Mouse (Mus musculus): ENCODE results near the gene 1700088E04Rik. TPM values are rescaled to one million over a fixed set of nuclear protein-coding genes. Genes with fewer than 3 reads are reported as not detected.

The 1700088E04Rik gene
- polyA plus RNA-seq, 1 experiment from 2014 or later, result 1.1 TPM

DNA sequence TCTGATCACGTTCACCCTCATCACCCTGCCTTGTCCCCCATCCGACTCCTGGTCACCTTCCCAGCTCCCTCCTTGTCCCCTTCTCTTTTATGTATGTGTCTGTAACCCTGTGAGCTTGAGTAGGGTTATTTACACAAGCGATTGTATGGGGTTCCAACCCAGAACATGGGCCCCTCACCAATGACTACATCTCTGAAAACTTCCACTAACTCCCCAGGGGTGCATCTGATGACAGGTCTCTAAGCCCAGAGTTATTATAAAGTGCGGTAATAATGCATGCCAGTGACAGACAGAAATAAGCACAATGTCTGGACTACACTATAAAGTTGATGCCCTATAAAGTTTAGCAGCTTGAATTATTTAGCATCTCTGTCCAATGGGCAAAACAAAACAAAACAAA is 40.7 kb downstream of the 1700088E04Rik start:
- H3K27ac ChIP-seq, result no peak overlapping the region
- H3K36me3 ChIP-seq (ENCODE audit: inconsistent target), result no peaks in the 10 kb centered on the region
- H3K79me2 ChIP-seq (ENCODE audit: inconsistent target), result no peaks in the 10 kb centered on the region
- no peak overlapping the region for H3K4me3 ChIP-seq (ENCODE audit: inconsistent target)
- 93% methylated on average over 4 of the region's 4 CpGs for WGBS (ENCODE audit: missing documents)

GRCm38 (mm10) chr15:79099456-79099855 is 41.6 kb downstream of the 1700088E04Rik start:
- 64% methylated on average over 4 of the region's 4 CpGs for WGBS (ENCODE audit: missing documents)
- H3K27ac ChIP-seq, result no peak overlapping the region
- no peaks in the 10 kb centered on the region for H3K79me2 ChIP-seq (ENCODE audit: inconsistent target)
- H3K4me3 ChIP-seq (ENCODE audit: inconsistent target), result no peak overlapping the region
- peaks cover 2% of the 10 kb centered on the region for H3K36me3 ChIP-seq (ENCODE audit: inconsistent target)

DNA sequence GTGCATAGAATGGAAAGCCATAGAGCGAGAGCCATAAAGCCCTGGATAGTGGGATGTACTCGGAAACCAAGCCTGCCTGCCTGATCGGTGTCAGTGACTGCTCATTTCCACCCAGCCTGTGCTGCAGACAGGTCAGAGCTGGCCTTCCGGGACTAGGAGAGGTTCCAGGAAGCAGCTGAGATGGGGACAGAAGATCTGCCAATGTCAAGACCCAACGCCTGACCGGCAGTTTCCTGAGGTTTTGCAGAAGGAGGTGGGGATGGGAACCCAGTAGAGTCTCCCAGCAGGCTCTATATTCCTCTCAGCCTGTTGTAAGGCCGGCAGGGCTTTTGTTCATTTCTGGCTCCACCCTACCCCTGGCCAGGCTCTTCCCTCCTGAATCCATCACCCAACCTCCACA is 42.2 kb downstream of the 1700088E04Rik start:
- 32% methylated on average over 7 of the region's 7 CpGs for WGBS (ENCODE audit: missing documents)
- Histone ChIP-seq H3K79me2 (ENCODE audit: inconsistent target) (no peaks in the 10 kb centered on the region), H3K27ac (no peak overlapping the region), H3K4me3 (ENCODE audit: inconsistent target) (no peak overlapping the region), H3K36me3 (ENCODE audit: inconsistent target) (peaks cover 8% of the 10 kb centered on the region)

- Histone ChIP-seq H3K4me3 (ENCODE audit: inconsistent target) (no peak overlapping the region), H3K79me2 (ENCODE audit: inconsistent target) (no peaks in the 10 kb centered on the region), H3K36me3 (ENCODE audit: inconsistent target) (peaks cover 14% of the 10 kb centered on the region), H3K27ac (no peak overlapping the region)
- 93% methylated on average over 5 of the region's 5 CpGs for WGBS (ENCODE audit: missing documents)
Measured at GRCm38 (mm10) chr15:79098220-79098619, 42.8 kb downstream of the 1700088E04Rik start.

- H3K4me3 ChIP-seq (ENCODE audit: inconsistent target), result no peak overlapping the region
- peaks cover 20% of the 10 kb centered on the region for H3K36me3 ChIP-seq (ENCODE audit: inconsistent target)
- H3K27ac ChIP-seq, result no peak overlapping the region
- no peaks in the 10 kb centered on the region for H3K79me2 ChIP-seq (ENCODE audit: inconsistent target)
- WGBS (ENCODE audit: missing documents), result 70% methylated on average over 6 of the region's 6 CpGs
Measured at GRCm38 (mm10) chr15:79097611-79098025, 43.4 kb downstream of the 1700088E04Rik start.

GRCm38 (mm10) chr15:79097135-79097534 is 43.9 kb downstream of the 1700088E04Rik start:
- Histone ChIP-seq H3K27ac (no peak overlapping the region), H3K79me2 (ENCODE audit: inconsistent target) (no peaks in the 10 kb centered on the region; the same call in 1 of the 2 replicates), H3K4me3 (ENCODE audit: inconsistent target) (no peak overlapping the region), H3K36me3 (ENCODE audit: inconsistent target) (peaks cover 25% of the 10 kb centered on the region)
- 79% methylated on average over 2 of the region's 2 CpGs for WGBS (ENCODE audit: missing documents)

- Histone ChIP-seq H3K27ac (no peak overlapping the region), H3K4me3 (ENCODE audit: inconsistent target) (no peak overlapping the region), H3K79me2 (ENCODE audit: inconsistent target) (no peaks in the 10 kb centered on the region; the same call in 1 of the 2 replicates), H3K36me3 (ENCODE audit: inconsistent target) (peaks cover 31% of the 10 kb centered on the region)
- WGBS (ENCODE audit: missing documents), result 90% methylated on average over 3 of the region's 3 CpGs
Measured at GRCm38 (mm10) chr15:79096556-79096955, 44.5 kb downstream of the 1700088E04Rik start.

- WGBS (ENCODE audit: missing documents), result 100% methylated on average over 3 of the region's 5 CpGs
- H3K4me3 ChIP-seq (ENCODE audit: inconsistent target), result no peak overlapping the region
- peaks cover 41% of the 10 kb centered on the region for H3K36me3 ChIP-seq (ENCODE audit: inconsistent target)
- H3K27ac ChIP-seq, result no peak overlapping the region
- no peaks in the 10 kb centered on the region; the same call in 1 of the 2 replicates for H3K79me2 ChIP-seq (ENCODE audit: inconsistent target)
Measured at GRCm38 (mm10) chr15:79095483-79095882, 45.6 kb downstream of the 1700088E04Rik start.

GRCm38 (mm10) chr15:79093083-79093839 is 47.8 kb downstream of the 1700088E04Rik start:
- 88% methylated on average over 7 of the region's 7 CpGs for WGBS (ENCODE audit: missing documents)
- no peaks in the 10 kb centered on the region; the same call in 1 of the 2 replicates for H3K79me2 ChIP-seq (ENCODE audit: inconsistent target)
- H3K4me3 ChIP-seq (ENCODE audit: inconsistent target), result no peak overlapping the region
- no peak overlapping the region for H3K27ac ChIP-seq
- H3K36me3 ChIP-seq (ENCODE audit: inconsistent target), result peaks cover 59% of the 10 kb centered on the region

DNA sequence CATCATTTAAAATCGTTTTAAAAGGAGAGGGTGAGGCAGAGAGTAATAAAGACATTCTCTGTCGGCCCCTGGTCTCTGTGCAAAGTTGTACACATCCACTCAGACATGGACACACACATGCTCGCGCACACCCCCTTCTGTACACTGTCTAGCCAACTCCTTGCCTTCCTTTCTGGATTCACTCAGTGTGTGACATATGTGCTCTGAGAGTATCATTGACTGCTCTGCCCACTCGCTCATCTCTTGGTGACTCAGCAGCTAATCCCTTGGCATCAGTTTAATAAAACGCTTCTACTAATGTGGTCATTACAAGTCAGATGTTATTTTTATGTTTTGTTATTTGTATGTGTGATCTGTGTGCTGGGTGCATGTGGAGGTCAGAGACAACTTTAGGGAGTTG is 48.8 kb downstream of the 1700088E04Rik start:
- peaks cover 63% of the 10 kb centered on the region for H3K36me3 ChIP-seq (ENCODE audit: inconsistent target)
- no peak overlapping the region for H3K4me3 ChIP-seq (ENCODE audit: inconsistent target)
- no peaks in the 10 kb centered on the region; the same call in 1 of the 2 replicates for H3K79me2 ChIP-seq (ENCODE audit: inconsistent target)
- H3K27ac ChIP-seq, result no peak overlapping the region
- WGBS (ENCODE audit: missing documents), result 100% methylated on average over 5 of the region's 6 CpGs

DNA sequence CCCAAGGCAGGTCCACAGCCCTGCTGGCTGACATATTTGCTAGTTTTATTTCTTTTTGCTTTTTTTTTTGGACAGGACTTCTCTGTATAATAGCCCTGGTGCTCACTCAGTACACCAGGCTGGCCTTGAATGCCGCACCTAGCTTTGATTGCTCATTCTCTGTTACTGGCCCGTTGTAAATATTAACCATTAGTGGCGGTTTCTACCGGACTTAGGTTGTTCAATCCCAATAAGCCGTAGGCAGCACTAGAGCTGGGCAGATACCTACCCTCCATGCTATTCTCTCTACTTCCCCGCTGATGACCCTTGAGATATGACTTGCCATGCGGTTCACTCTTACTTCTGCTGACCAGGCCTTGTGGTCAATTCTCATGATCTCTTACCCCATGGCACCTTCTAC is 61.5 kb downstream of the 1700088E04Rik start:
- WGBS (ENCODE audit: missing documents), result 94% methylated on average over 7 of the region's 7 CpGs
- Histone ChIP-seq H3K4me3 (ENCODE audit: inconsistent target) (no peak overlapping the region), H3K79me2 (ENCODE audit: inconsistent target) (peaks cover 35% of the 10 kb centered on the region), H3K27ac (no peak overlapping the region), H3K36me3 (ENCODE audit: inconsistent target) (peaks cover 77% of the 10 kb centered on the region)

Other genes starting within 250 kb of the 1700088E04Rik start
- 0.25 to 0.59 TPM in 2 of 3 replicates, not detected in the other for gene Gm49510, start 241.6 kb downstream of the 1700088E04Rik start, polyA plus RNA-seq (2018)
- gene Sh3bp1, start 241.5 kb downstream of the 1700088E04Rik start, polyA plus RNA-seq (2018), result 67.4 to 90.3 TPM (median 70.9 TPM) in 3 replicates
- gene Pdxp, start 227.3 kb downstream of the 1700088E04Rik start, polyA plus RNA-seq (2018), result 0.13 to 1.2 TPM (median 0.70 TPM) in 3 replicates
- 1,502 to 3,219 TPM (median 3,114 TPM) in 3 replicates for gene Lgals1, start 214.5 kb downstream of the 1700088E04Rik start, polyA plus RNA-seq (2018)
- 18.3 to 26.2 TPM (median 18.5 TPM) in 3 replicates for gene Nol12, start 206.3 kb downstream of the 1700088E04Rik start, polyA plus RNA-seq (2018)
- 27.0 to 38.5 TPM (median 29.5 TPM) in 3 replicates for gene Triobp, start 193.5 kb downstream of the 1700088E04Rik start, polyA plus RNA-seq (2018)
- 47.1 to 75.1 TPM (median 48.4 TPM) in 3 replicates for gene H1f0, start 112.8 kb downstream of the 1700088E04Rik start, polyA plus RNA-seq (2018)
- not detected in 3 replicates for gene Galr3, start 99.4 kb downstream of the 1700088E04Rik start, polyA plus RNA-seq (2018)
- gene Ankrd54, start 78.4 kb downstream of the 1700088E04Rik start, polyA plus RNA-seq (2018), result 3.9 to 9.7 TPM (median 8.3 TPM) in 3 replicates
- gene Eif3l, start 66.1 kb downstream of the 1700088E04Rik start, polyA plus RNA-seq (2018), result 92.1 to 130 TPM (median 96.7 TPM) in 3 replicates
- 6.4 to 9.0 TPM (median 7.9 TPM) in 3 replicates for gene Micall1, start 32.4 kb downstream of the 1700088E04Rik start, polyA plus RNA-seq (2018)
- gene Polr2f, start 244 bp downstream of the 1700088E04Rik start, polyA plus RNA-seq (2018), result 27.6 to 119 TPM (median 69.4 TPM) in 3 replicates
- gene Sox10, start 24.0 kb upstream of the 1700088E04Rik start, polyA plus RNA-seq (2018), result not detected in 3 replicates
- 4.9 to 9.4 TPM (median 7.0 TPM) in 3 replicates for gene Pick1, start 87.9 kb upstream of the 1700088E04Rik start, polyA plus RNA-seq (2018)
- not detected in 3 replicates for gene Gm49486, start 88.1 kb upstream of the 1700088E04Rik start, polyA plus RNA-seq (2018)
- gene Slc16a8, start 113.5 kb upstream of the 1700088E04Rik start, polyA plus RNA-seq (2018), result not detected in 3 replicates
- gene Baiap2l2, start 144.3 kb upstream of the 1700088E04Rik start, polyA plus RNA-seq (2018), result not detected in 3 replicates
- gene Pla2g6, start 187.1 kb upstream of the 1700088E04Rik start, polyA plus RNA-seq (2018), result 4.5 to 6.8 TPM (median 5.8 TPM) in 3 replicates
- 0.80 to 4.1 TPM (median 1.8 TPM) in 3 replicates for gene Maff, start 205.4 kb upstream of the 1700088E04Rik start, polyA plus RNA-seq (2018)